Mouse (Mus musculus): ENCODE measurements around the gene Acyp1.
A peak's percentile ranks its signal among the peaks of the same experiment; 100 is the strongest.

Acyp1 gene

GRCm38 (mm10) chr12:85287809-85288485 lies at the start of gene Acyp1:
TSS of gene Acyp1 (minus strand) at chr12:85288438.
- DNase-seq, result peak in 1 of 2 experiments; percentile 64

GRCm38 (mm10) chr12:85337567-85338311 lies 49.5 kb upstream of the Acyp1 start:
- no peak for DNase-seq

GRCm38 (mm10) chr12:85330153-85330552 lies 41.9 kb upstream of the Acyp1 start:
- no peak for DNase-seq

- DNase-seq, result no peak
These were observed 20.4 kb upstream of the Acyp1 start for GRCm38 (mm10) chr12:85308651-85309050.

GRCm38 (mm10) chr12:85305247-85305892 lies 17.1 kb upstream of the Acyp1 start:
- peak; percentile 85 to 91 for DNase-seq

- peak in 1 of 2 experiments; percentile 24 for DNase-seq
These were observed 16.5 kb upstream of the Acyp1 start for GRCm38 (mm10) chr12:85304725-85305124.

- peak; percentile 31 to 39 for DNase-seq
These were observed 15.0 kb upstream of the Acyp1 start for GRCm38 (mm10) chr12:85303256-85303655.

GRCm38 (mm10) chr12:85298835-85299180 lies 10.6 kb upstream of the Acyp1 start:
- DNase-seq, result peak in 1 of 2 experiments; percentile 31

- peak in 1 of 2 experiments; percentile 24 for DNase-seq
These were observed 10.0 kb upstream of the Acyp1 start for GRCm38 (mm10) chr12:85298127-85298834.

- peak; percentile 16 to 23 for DNase-seq
These were observed 9.2 kb upstream of the Acyp1 start for GRCm38 (mm10) chr12:85297345-85297997.

- DNase-seq, result no peak
These were observed 8.7 kb upstream of the Acyp1 start for GRCm38 (mm10) chr12:85296915-85297314.

- peak; percentile 21 to 23 for DNase-seq
These were observed 7.3 kb upstream of the Acyp1 start for GRCm38 (mm10) chr12:85295506-85295905.

GRCm38 (mm10) chr12:85292906-85293305 lies 4.7 kb upstream of the Acyp1 start:
- DNase-seq, result no peak

GRCm38 (mm10) chr12:85292288-85292687 lies 4.0 kb upstream of the Acyp1 start:
- no peak for DNase-seq

- DNase-seq, result peak; percentile 54 to 68
These were observed 3.3 kb upstream of the Acyp1 start for GRCm38 (mm10) chr12:85291541-85291940.

GRCm38 (mm10) chr12:85290633-85291032 lies 2.4 kb upstream of the Acyp1 start:
- peak; percentile 50 to 58 for DNase-seq

GRCm38 (mm10) chr12:85289157-85290000 lies 1.1 kb upstream of the Acyp1 start:
- peak; percentile 47 to 60 for DNase-seq

- DNase-seq, result peak; percentile 97
These were observed 383 bp upstream of the Acyp1 start, which contains the start of gene Zc2hc1c for GRCm38 (mm10) chr12:85288486-85289156. TSS of gene Zc2hc1c (plus strand) at chr12:85288591.

- DNase-seq, result peak in 1 of 2 experiments; percentile 58
These were observed 1.3 kb downstream of the Acyp1 start for GRCm38 (mm10) chr12:85286941-85287340.

- DNase-seq, result no peak
These were observed 3.2 kb downstream of the Acyp1 start for GRCm38 (mm10) chr12:85284996-85285395.

GRCm38 (mm10) chr12:85284331-85284730 lies 3.9 kb downstream of the Acyp1 start:
- no peak for DNase-seq

Measured in kidney, postnatal 36 days (tissue).